Mouse (Mus musculus): ENCODE measurements around the gene Gnat3.

- TF ChIP-seq CTCF (IDR thresholded peaks at IDR 0.05; ENCODE audit: borderline replicate concordance, insufficient read depth, low read length) (no peak), POLR2A (IDR thresholded peaks at IDR 0.05; ENCODE audit: low read depth, low read length) (no peak)
Observed at GRCm38 (mm10) chr5:18027531-18027930, 65.2 kb downstream of the Gnat3 start.
